Mouse (Mus musculus): Measurements from ENCODE around the gene Acox3. TPM values are rescaled to one million over a fixed set of nuclear protein-coding genes. Genes with fewer than 3 reads are reported as not detected.

Acox3 gene
- 14.0 and 15.5 TPM in 2 replicates for polyA plus RNA-seq (2015; fragmentation: Nextera tagmentation; extraction: Ambion mirVana)

DNA sequence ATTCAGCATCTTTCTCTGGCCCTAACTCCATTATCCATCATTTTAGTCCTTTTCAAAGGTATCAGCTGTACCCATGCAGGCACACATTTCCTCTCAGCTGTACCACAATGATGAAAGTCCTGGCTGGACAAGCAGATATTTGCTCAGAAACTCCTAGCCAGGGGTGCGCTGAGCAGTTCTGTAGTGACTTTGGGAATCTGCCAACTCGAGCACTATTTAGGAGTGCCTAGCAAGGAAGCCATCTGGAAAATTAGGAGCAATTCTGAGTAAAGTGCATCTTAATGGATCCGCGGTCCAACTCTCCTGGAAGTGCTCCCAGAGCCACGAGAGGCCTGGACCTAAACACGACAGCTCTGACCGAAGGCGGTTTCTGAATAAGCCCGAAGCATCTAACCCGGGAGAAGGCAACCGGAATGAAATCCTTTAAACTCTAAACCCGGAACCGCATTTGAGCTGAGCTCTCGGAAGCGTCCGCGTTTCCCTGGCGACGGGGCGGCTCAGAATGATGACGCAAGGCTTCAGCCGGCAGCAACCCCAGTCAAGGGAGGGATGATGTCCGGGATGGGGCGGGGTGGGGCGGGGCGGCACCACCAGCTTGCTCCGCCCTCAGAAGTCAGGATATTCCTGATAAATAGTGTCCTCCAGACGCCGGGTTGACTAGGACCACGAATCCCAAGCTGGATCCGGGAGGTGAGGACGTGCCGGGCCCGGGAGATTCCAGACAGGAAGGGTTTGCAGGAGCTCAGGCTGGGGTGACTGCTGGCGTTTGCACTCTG is at the start of gene Acox3:
TSS of gene Acox3 (plus strand) at position 596 of the 776 bp plus-strand sequence.
- Histone ChIP-seq H3K4me2 (replicated peaks) (peak within 1 kb of the TSS; percentile 81), H3K4me3 (peak within 1 kb of the TSS; percentile 67), H3K4me1 (peaks cover 25% of the 10 kb centered on the region), H3K27me3 (0 out of 2 replicates have a peak, but pooled peaks cover 6% of the 10 kb centered on the region), H3K9ac (replicated peaks) (peak within 1 kb of the TSS; percentile 59), H3K27ac (replicated peaks) (peak within 1 kb of the TSS; percentile 75), H3K9me3 (no peaks in the 10 kb centered on the region), H3K36me3 (no peaks in the 10 kb centered on the region)
- peak; percentile 97 for ATAC-seq (replicated peaks)
- under 1% methylated on average over 35 of the region's 35 CpGs for WGBS

DNA sequence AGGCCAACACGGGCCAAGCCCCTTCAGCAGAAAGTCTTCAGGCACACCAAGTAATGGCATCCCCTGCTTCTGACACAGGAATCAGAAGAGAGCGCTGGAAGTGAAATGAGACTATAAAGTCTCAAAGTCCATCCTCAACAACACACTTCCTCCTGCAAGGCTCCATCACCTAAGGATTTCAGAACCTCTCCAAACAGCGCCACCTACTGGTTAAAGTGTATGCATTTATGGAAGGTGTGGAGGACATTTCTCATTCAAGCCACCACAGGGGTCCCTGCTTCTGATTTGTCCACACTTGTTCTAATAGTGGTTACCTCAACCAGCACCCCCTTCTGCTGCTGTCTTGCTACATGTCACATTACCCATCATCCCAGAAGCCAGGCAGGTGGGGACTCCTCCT is 46.6 kb upstream of the Acox3 start:
- 70% methylated on average over 3 of the region's 3 CpGs for WGBS

DNA sequence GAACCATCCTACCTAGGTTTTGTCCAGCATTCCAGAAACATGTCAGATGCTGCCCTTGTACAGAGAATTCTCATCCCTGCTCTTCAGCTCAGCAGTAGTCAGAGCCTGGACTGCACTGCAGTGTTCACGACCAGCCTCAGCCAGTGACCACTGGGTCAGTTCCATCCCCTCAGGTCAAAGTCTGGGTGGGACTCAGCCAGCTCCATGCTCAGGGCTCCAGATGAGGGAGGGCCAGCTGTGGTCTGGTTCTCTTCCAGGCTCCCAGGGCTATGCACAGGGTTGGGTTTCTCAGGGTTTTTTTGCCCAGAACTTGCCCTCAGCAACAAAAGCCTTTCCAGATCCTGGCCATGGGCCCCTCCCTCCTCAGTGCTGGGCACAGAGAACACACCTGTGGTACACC is 45.4 kb upstream of the Acox3 start:
- Histone ChIP-seq H3K4me1 (no peaks in the 10 kb centered on the region), H3K36me3 (no peaks in the 10 kb centered on the region), H3K27me3 (no peaks in the 10 kb centered on the region), H3K9me3 (no peaks in the 10 kb centered on the region), H3K9ac (replicated peaks) (no peak overlapping the region), H3K4me3 (no peak overlapping the region), H3K4me2 (replicated peaks) (no peak overlapping the region), H3K27ac (replicated peaks) (no peak overlapping the region)
- 70% methylated on average over 1 of the region's 1 CpGs for WGBS
- no peak for ATAC-seq (replicated peaks)

More for the DNA sequence above, 46.6 kb upstream of the Acox3 start:
- Histone ChIP-seq H3K9me3 (no peaks in the 10 kb centered on the region), H3K36me3 (no peaks in the 10 kb centered on the region), H3K4me1 (0 out of 2 replicates have a peak, but pooled peaks cover 3% of the 10 kb centered on the region), H3K4me3 (no peak overlapping the region), H3K27ac (replicated peaks) (no peak overlapping the region), H3K4me2 (replicated peaks) (no peak overlapping the region), H3K9ac (replicated peaks) (no peak overlapping the region), H3K27me3 (peaks cover 2% of the 10 kb centered on the region; the same call in 1 of the 2 replicates)
- ATAC-seq (replicated peaks), result no peak

DNA sequence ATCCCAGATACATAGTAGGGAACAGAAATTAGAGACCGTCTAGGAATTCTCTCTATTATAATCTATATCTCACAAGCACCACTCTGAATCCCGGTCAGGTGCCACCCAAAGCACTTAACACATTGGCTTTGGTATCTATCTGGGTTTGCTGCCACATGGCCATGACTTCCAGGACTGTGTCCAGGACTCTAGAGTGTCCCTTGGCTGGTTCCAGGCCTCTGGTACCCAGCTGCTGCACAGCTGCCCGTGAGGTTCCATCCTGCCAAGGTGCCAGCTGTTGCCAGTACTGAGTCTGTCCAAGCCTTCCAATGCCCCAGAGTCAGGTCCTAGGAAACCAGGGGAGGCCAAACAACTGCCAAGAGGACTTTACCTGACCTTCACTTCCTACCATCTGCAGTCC is 44.8 kb upstream of the Acox3 start:
- ATAC-seq (replicated peaks), result no peak
- no peak overlapping the region for H3K4me3 ChIP-seq
- WGBS, result 84% methylated on average over 3 of the region's 3 CpGs

DNA sequence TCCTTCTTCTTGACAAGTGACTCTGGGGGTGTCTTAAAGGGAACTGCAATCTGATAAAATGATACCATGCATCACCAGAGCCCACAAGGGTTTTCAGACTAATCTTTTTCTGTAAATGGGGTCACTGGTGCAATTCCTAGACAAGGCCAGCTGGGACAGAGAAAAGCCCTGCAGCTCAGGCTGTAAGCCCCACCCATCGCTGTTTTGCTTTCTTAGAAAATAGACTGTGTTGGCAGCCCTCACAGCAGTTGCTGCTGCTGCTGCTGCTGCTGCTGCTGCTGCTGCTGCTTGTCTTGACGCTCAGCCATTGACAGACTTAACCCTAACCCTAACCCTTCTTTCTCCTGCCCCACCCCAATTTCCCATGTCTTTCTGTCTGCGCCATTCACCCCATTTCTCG is 43.3 kb upstream of the Acox3 start:
- Histone ChIP-seq H3K4me3 (no peak overlapping the region), H3K9me3 (no peaks in the 10 kb centered on the region), H3K4me1 (no peaks in the 10 kb centered on the region), H3K27ac (replicated peaks) (no peak overlapping the region), H3K4me2 (replicated peaks) (no peak overlapping the region), H3K27me3 (no peaks in the 10 kb centered on the region), H3K36me3 (no peaks in the 10 kb centered on the region), H3K9ac (replicated peaks) (no peak overlapping the region)
- WGBS, result 53% methylated on average over 4 of the region's 4 CpGs
- no peak for ATAC-seq (replicated peaks)

More for the DNA sequence above, 44.8 kb upstream of the Acox3 start:
- Histone ChIP-seq H3K4me1 (no peaks in the 10 kb centered on the region), H3K4me2 (replicated peaks) (no peak overlapping the region), H3K27me3 (no peaks in the 10 kb centered on the region), H3K9ac (replicated peaks) (no peak overlapping the region), H3K27ac (replicated peaks) (no peak overlapping the region), H3K36me3 (no peaks in the 10 kb centered on the region), H3K9me3 (no peaks in the 10 kb centered on the region)

DNA sequence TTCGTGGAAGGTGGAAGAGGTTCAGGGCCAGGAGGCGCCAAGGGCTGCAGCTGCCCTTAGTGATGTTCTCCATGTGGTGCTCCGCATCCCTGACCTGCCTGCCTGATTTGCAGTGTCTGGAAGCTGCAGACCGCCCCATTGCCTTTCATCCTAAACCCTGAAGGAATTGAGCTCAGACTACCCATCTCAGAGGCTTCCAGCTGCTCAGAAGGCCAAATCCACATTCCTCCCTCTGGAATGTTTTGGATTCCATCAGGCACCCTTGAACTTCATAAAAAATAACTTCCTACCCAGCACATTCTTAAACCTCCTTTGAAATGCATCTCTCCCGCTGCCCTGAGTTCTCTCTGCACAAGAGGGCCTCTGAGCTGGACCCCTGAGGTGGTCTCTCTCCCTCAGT is 42.3 kb upstream of the Acox3 start:
- no peak overlapping the region for H3K4me3 ChIP-seq
- ATAC-seq (replicated peaks), result no peak
- WGBS, result 69% methylated on average over 5 of the region's 5 CpGs
- no peak overlapping the region for H3K27ac ChIP-seq (replicated peaks)
- no peak overlapping the region for H3K9ac ChIP-seq (replicated peaks)
- no peak overlapping the region for H3K4me2 ChIP-seq (replicated peaks)
- H3K27me3 ChIP-seq, result no peaks in the 10 kb centered on the region
- no peaks in the 10 kb centered on the region for H3K36me3 ChIP-seq
- H3K4me1 ChIP-seq, result no peaks in the 10 kb centered on the region
- no peaks in the 10 kb centered on the region for H3K9me3 ChIP-seq

DNA sequence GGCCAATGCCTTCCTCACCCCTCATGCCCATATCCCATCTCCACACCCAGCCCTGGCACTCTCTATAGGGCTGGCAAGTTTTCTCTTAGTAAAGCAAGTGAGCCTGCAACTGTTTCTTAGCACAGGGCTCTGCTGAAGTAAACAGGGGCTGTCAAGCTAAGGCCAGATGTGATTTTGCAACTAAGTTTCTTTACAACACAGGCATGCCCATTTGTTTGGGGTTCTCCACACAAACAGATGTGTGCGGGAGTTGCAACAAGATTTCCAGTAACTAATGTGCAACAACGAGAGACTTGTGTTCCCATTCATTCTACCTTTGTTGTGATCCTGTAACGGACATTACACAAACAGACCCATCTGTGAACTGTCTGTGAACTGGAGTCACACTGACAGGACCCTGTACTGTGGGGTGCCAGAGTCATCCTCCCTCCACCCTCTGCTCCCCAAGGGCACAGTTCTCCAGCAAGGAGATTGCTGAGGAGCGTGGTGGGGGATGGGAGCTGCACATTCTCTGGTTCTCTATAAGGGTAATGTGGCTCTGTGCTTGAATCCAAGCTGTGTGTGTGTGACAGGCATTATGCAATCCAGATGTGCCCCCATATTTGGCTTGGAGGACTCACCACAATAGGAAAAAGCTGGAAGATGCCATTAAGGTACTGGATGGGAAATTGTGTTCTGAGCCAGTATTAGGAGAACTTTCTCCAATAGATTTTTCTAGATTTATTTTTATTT is 41.6 kb upstream of the Acox3 start:
- Histone ChIP-seq H3K36me3 (no peaks in the 10 kb centered on the region), H3K9me3 (no peaks in the 10 kb centered on the region), H3K4me2 (replicated peaks) (no peak overlapping the region), H3K4me3 (no peak overlapping the region), H3K27me3 (no peaks in the 10 kb centered on the region), H3K9ac (replicated peaks) (no peak overlapping the region), H3K27ac (replicated peaks) (no peak overlapping the region), H3K4me1 (no peaks in the 10 kb centered on the region)
- WGBS, result 78% methylated on average over 4 of the region's 4 CpGs
- ATAC-seq (replicated peaks), result no peak

DNA sequence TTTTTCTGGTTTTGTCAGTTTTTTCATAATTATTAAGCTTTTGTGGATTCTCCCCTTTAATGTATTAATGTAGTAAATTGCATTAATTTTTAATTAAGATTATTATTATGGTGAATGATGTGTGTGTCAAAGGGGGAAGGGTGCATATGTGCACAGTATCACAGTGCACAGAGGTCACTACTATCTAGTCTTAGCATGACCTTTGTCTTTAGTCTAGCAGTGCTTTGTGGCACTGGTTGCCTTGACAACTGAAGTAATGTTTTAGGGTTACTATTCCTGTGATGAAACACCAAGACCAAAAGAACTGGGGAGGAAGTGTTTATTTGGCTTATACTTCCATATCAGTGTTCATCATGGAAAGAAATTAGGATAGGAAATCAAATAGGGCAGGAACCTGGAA is 36.7 kb upstream of the Acox3 start:
- no peak overlapping the region for H3K4me2 ChIP-seq (replicated peaks)
- H3K9me3 ChIP-seq, result no peaks in the 10 kb centered on the region
- no peaks in the 10 kb centered on the region for H3K4me1 ChIP-seq
- H3K27ac ChIP-seq (replicated peaks), result no peak overlapping the region
- no peaks in the 10 kb centered on the region for H3K27me3 ChIP-seq
- no peaks in the 10 kb centered on the region for H3K36me3 ChIP-seq
- ATAC-seq (replicated peaks), result no peak
- H3K4me3 ChIP-seq, result no peak overlapping the region
- H3K9ac ChIP-seq (replicated peaks), result no peak overlapping the region

DNA sequence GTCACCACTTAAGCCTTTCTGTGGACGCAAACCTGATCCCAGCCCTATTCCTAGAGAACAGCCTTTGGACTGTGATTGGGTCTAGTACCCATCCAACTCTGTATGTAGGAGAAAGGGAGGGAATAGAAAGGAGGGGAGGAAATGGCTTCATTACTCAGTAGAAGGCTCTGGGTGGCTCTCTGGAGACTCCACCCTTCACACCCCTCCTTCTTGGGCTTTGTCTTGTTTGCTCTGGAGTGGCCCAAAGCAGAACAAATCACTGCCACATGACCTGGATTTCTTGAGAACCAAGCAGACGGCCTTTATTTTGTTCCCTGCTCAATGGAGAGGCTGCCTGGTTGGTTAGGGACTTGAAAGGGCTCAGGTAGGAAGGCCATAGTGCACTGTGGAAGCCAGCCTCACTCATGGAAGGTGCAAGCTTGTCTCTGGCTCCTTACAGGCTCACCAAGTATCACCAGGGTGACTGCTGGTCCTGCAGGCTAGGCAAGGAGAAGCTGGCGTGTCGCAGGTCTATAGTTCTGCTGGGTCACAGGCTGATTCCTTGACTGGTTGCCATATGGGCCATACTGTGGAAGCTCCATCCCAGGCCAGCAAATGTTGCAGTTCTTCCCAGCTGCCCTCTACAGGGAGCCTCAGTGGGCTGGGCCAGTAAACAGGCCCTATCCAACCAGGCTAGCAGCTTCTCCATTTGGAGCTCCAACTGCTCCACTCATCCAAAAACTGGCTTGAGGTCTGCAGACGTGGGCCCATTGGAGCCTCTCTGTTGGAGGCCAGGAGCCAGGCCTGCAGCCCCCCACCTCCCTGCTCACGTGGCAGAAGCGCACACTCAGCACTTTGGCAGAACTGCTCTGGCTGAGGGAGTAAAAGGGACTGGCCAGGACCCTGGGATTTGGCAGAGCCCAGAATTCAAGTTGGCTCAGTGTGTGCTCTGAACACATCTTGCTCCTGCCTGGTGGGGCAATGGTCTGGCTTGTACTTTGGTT is 30.7 kb upstream of the Acox3 start:
- ATAC-seq (replicated peaks), result 0 out of 2 replicates have a peak, but pooled peaks have one; percentile 19
- H3K4me2 ChIP-seq (replicated peaks), result no peak overlapping the region
- H3K4me3 ChIP-seq, result no peak overlapping the region
- 54% methylated on average over 7 of the region's 7 CpGs for WGBS
- H3K36me3 ChIP-seq, result peaks cover 12% of the 10 kb centered on the region; the same call in 1 of the 2 replicates
- no peaks in the 10 kb centered on the region for H3K4me1 ChIP-seq
- no peaks in the 10 kb centered on the region for H3K9me3 ChIP-seq
- H3K27me3 ChIP-seq, result no peaks in the 10 kb centered on the region
- H3K27ac ChIP-seq (replicated peaks), result no peak overlapping the region
- H3K9ac ChIP-seq (replicated peaks), result no peak overlapping the region

DNA sequence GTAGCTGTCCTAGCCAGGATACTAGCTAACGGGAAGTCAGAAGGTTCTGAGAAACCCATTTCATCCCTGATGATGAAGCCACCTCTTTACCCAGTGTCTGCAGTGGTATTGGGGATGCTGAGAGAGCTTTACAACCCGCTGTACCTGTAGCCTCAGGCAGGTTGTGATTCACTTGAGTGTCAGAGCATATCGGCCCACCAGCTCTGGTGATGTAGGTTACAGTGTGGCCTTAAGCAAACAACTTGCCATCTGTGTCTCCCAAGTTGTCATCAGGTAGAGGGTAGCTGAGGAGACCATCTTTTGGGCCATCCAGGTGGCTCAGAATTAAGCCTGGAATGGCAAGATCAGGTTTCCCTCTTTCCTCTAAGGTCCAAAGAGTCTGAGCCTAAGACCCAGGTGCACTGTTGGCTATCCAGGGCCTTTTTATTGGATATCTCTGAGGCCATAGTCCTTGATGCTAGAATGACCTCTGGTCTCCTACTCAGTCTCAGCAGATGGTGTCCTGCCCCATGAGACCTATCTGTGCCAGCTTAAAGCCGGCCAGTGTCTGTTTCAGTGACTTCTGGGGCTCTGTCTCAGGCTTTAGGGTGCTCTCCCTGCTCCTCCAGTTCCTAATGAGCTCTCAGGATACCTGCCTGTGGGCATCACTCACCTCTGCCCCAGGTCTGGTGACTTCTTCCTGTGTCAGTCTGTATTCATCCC is 29.9 kb upstream of the Acox3 start:
- Histone ChIP-seq H3K9me3 (no peaks in the 10 kb centered on the region), H3K4me3 (no peak overlapping the region), H3K36me3 (peaks cover 19% of the 10 kb centered on the region; the same call in 1 of the 2 replicates), H3K4me2 (replicated peaks) (no peak overlapping the region), H3K27me3 (no peaks in the 10 kb centered on the region), H3K27ac (replicated peaks) (no peak overlapping the region), H3K9ac (replicated peaks) (no peak overlapping the region), H3K4me1 (no peaks in the 10 kb centered on the region)
- WGBS, result 84% methylated on average over 4 of the region's 4 CpGs
- ATAC-seq (replicated peaks), result no peak

DNA sequence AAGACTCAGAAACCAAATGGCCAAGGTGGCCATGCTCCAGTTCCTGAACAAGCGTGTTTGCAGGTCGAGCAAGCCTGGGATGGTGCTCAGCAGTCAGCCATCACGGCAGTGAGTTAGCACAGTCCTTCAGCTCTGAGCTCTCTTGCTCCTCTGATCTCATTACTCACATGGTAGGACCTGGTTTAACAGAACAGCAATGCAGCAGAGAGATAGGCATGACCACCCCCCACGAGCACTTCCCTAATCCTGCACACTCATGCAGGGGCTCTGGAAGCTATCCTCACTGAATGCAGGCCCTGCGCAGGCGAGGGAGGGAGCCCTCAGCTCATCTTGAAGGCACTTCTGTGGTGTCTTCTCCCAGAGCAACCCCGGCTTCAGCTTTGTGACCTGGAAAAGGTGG is 26.4 kb upstream of the Acox3 start:
- Histone ChIP-seq H3K9ac (replicated peaks) (no peak overlapping the region), H3K9me3 (no peaks in the 10 kb centered on the region), H3K27ac (replicated peaks) (no peak overlapping the region), H3K4me1 (no peaks in the 10 kb centered on the region), H3K4me2 (replicated peaks) (no peak overlapping the region), H3K4me3 (no peak overlapping the region), H3K27me3 (no peaks in the 10 kb centered on the region), H3K36me3 (peaks cover 31% of the 10 kb centered on the region)
- no peak for ATAC-seq (replicated peaks)
- WGBS, result 89% methylated on average over 7 of the region's 7 CpGs

Data from forebrain, embryonic 15.5 days (tissue).